Mouse (Mus musculus): ENCODE data around the gene Tnnc2. TPM values are rescaled to one million over a fixed set of nuclear protein-coding genes. Genes with fewer than 3 reads are reported as not detected.
"Not testable (repeated sequence)": the region's sequence is repeated elsewhere in the genome, so short reads cannot be mapped to it uniquely, and the experiment has no call there.

Gene Tnnc2
- total RNA-seq, 4 experiments from 2014 or later: 2.9 to 7.2 (median 3.1) TPM

- DNase-seq (ENCODE audit: low spot score): not testable (repeated sequence)
These were observed 18.8 kb upstream of the Tnnc2 start for GRCm38 (mm10) chr2:164798554-164798953.

GRCm38 (mm10) chr2:164795868-164796267, 16.1 kb upstream of the Tnnc2 start:
- no peak for DNase-seq (ENCODE audit: low spot score)

GRCm38 (mm10) chr2:164794293-164794692, 14.5 kb upstream of the Tnnc2 start:
- DNase-seq (ENCODE audit: low spot score): peak; percentile 82

- no peak for DNase-seq (ENCODE audit: low spot score)
These were observed 14.0 kb upstream of the Tnnc2 start for GRCm38 (mm10) chr2:164793772-164794171.

- peak; percentile 45 for DNase-seq (ENCODE audit: low spot score)
These were observed 13.5 kb upstream of the Tnnc2 start for GRCm38 (mm10) chr2:164793236-164793635.

- no peak for DNase-seq (ENCODE audit: low spot score)
These were observed 12.8 kb upstream of the Tnnc2 start for GRCm38 (mm10) chr2:164792400-164793190.

- DNase-seq (ENCODE audit: low spot score): no peak
These were observed 12.1 kb upstream of the Tnnc2 start for GRCm38 (mm10) chr2:164791841-164792261.

GRCm38 (mm10) chr2:164790451-164790850, 10.7 kb upstream of the Tnnc2 start:
- no peak for DNase-seq (ENCODE audit: low spot score)

- DNase-seq (ENCODE audit: low spot score): no peak
These were observed 8.6 kb upstream of the Tnnc2 start for GRCm38 (mm10) chr2:164788411-164788810.

GRCm38 (mm10) chr2:164787779-164788178, 8.0 kb upstream of the Tnnc2 start:
- no peak for DNase-seq (ENCODE audit: low spot score)

GRCm38 (mm10) chr2:164787032-164787431, 7.3 kb upstream of the Tnnc2 start:
- DNase-seq (ENCODE audit: low spot score): no peak

GRCm38 (mm10) chr2:164786388-164786885, 6.7 kb upstream of the Tnnc2 start:
- peak; percentile 31 for DNase-seq (ENCODE audit: low spot score)

- peak; percentile 89 for DNase-seq (ENCODE audit: low spot score)
These were observed 6.0 kb upstream of the Tnnc2 start, which contains the start of gene Snx21 for GRCm38 (mm10) chr2:164785481-164786387. Gene Snx21, plus strand, starts transcription at chr2:164785823.

GRCm38 (mm10) chr2:164784869-164785420, 5.2 kb upstream of the Tnnc2 start:
- DNase-seq (ENCODE audit: low spot score): no peak

GRCm38 (mm10) chr2:164783926-164784581, 4.3 kb upstream of the Tnnc2 start:
- no peak for DNase-seq (ENCODE audit: low spot score)

GRCm38 (mm10) chr2:164781876-164782275, 2.1 kb upstream of the Tnnc2 start:
- no peak for DNase-seq (ENCODE audit: low spot score)

- DNase-seq (ENCODE audit: low spot score): no peak
These were observed 958 bp downstream of the Tnnc2 start for GRCm38 (mm10) chr2:164778809-164779208.

GRCm38 (mm10) chr2:164778015-164778287, 1.8 kb downstream of the Tnnc2 start:
- DNase-seq (ENCODE audit: low spot score): no peak

- DNase-seq (ENCODE audit: low spot score): no peak
These were observed 2.3 kb downstream of the Tnnc2 start for GRCm38 (mm10) chr2:164777246-164778014.

- DNase-seq (ENCODE audit: low spot score): no peak
These were observed 3.0 kb downstream of the Tnnc2 start for GRCm38 (mm10) chr2:164776801-164777200.

GRCm38 (mm10) chr2:164776130-164776529, 3.6 kb downstream of the Tnnc2 start:
- DNase-seq (ENCODE audit: low spot score): no peak
